Mouse (Mus musculus): ENCODE data around the gene Pla2g6.

DNA sequence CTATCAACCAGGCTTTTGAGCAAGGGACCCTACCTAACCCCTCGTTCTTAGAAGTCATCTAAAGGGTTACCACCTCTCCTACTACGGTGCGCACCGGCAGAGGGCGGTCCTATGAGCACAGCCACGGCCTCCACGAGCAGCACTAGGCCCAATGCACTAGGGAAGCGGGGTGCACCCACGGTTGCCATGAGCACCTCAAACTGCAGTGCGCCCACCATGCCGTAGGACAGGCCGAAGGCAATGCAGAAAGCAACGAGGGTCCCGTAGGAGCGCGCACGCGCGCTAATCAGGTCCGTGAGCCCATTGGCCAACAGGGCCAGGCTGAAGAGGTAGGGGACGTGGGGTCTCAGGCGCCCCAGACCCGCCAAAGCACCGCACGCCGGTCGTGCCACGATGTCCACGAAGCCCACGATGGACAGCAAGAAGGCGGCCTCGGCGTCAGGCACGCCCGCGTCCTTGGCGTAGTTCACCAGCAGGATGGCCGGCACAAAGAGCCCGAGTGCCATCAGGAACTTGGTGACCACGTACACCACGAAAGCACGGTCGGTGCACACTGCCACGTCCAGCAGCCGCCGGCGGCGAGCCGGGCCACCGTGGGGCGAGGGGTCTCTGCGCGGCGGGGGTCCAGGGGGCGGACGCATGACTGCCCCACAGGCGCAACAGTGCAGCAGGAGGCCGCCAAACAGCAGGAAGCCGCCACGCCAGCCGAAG lies 76.3 kb downstream of the Pla2g6 start:
- TF ChIP-seq CTCF (IDR thresholded peaks at IDR 0.05; ENCODE audit: extremely low read depth, insufficient read depth, insufficient read length, insufficient replicate concordance) (no peak), POLR2A (IDR thresholded peaks at IDR 0.05; ENCODE audit: low read depth, low read length) (no peak)

Measured in spleen, adult 2 months (tissue).